Mouse (Mus musculus): ENCODE data around the gene Nfyc. TPM values are rescaled to one million over a fixed set of nuclear protein-coding genes. Genes with fewer than 3 reads are reported as not detected.
A peak's percentile ranks its signal among the peaks of the same experiment; 100 is the strongest.

The Nfyc gene
- total RNA-seq, 2 experiments from 2014 or later = 46.6 to 50.0 TPM

DNA sequence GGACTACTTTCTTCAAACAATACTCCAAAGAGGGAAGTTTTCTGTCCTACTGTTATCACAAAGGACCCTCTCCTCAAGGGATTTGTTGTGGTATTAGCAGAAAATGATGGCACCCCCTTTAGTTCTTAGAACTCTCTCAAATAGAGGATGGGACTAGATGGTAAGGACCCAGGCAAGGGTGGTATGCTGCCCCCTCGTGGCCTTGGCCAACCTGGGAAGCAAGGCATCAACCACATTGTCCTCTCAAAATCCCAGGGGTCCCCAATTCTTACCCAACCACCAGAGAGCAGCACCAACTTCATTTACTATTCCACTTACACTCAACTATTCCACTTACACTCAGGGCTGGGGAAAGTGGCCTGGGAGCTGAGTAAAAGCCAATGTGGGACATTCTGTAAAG lies 76.1 kb downstream of the Nfyc start:
- DNase-seq = peak; percentile 70 to 83

DNA sequence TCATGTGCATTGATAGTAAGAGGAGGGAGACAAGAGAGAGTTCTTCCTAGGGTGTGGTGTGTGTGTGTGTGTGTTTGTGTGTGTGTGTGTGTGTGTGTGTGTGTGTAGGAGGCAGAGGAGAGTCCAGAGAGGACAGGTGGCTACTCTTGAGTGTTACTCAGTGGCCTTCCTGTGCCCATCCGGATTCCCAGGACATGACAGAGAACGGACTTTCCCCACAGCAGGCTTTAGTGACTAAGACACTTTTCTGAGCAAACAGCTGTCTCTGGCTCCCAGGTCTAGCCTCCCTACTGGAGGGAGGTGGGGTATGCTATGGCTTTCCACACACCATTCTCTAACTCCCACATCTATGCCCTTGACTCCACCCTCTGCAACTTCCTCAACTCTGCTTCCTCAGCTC lies 81.8 kb downstream of the Nfyc start:
- no peak for DNase-seq

DNA sequence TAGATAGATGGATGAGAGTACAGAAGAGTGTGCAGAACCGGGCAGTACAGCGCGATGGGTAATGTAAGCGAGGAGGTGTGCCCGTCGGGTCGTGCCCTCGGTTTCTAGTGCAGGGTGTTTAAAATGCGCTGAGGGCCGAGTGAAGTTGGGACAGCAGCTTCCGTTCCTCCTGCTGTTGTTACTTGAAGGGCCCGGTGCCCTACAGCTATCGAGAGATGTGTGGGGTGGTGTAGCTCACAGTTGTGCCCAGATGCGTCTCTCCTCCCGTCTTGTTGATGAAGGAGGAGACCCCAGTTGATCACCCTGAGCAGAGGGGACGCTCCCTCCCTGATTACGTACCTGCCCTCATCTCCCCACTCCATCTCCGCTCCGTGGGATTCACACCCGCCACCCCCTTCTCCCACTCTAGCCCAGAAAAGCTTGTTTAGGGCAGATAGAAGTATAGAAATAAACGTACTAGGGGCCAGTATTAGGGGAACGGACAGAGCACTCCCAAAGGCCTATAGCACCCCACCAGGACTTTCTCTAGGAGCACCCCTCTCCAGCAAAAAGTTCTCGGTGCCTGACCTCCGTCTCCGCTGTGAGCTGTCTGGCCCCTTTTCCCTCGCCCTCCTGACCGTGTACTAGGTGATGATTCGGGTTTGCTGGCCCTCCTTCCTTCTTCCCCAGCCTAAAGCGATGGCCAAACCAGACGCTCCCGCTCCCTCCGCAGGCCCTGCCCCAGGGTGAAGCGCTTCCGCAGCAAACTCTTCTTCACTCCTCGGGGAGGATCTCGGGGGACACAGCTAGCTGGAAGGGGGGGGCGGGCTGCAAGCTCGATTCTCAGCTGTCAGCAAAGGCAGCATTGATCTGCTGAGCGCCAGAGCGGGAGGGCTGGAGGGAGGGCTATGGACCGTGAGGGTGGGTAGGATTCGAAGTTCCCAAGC lies 83.2 kb downstream of the Nfyc start, which contains the start of gene Kcnq4:
Gene Kcnq4 (minus strand): TSS at position 672 of the 926 bp plus-strand sequence.
- no peak for DNase-seq

DNA sequence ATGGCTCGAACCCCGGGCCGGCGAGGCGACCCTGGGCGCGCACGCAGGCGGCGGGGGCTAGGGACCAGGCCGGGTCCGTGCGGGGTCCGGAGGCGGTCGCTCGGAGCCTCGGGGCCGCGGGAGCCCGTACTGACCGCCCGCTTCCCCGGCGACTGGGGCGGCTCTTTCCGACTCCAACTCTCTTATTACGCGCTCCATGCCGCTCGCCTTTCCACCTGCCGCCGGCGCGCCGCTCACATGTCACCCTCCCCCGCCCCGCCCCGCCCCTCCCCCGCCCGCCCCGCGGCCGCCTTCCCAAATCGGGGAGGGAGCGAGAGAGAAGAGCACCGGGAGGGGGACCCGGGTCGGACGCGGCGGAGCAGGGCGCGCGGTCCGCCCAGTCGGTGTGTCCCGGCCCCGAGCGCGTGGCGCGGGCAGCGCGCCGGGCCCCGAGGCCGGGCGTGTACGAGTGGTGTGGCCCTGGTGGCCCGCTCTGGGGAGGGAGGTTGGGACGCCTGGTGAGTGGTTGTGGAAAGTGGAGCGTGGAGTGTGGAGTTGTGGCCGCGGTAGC lies 84.1 kb downstream of the Nfyc start:
- DNase-seq = peak; percentile 53 to 54

DNA sequence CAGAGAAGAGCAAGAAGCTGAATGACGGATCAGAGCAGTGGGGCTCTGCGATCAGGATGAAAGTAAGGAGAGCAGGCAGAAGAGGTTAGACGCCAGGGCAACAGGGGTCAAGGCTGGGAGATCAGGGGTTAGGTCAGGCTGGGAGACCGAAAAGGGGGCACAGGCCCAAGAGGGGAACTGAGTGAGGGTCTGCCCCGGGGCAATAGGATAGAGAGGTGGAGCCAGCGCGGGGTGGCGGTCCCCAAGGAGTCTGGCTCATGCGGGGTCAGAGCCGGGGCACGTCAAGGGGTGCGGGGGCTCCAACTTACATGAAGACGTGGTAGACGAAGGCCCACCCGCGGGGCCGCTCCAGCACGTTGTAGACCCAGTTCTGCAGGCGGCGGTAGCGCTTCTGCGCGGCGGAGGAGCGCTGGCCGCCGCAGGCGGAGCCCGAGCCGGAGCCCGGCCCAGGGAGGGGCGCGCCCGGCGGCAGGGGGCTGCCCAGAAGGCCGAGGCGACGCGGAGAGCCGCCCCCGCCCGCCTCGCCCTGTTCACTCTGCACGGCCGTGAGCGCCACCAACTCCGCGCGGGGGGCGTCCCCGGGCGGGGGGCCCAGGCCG lies 84.7 kb downstream of the Nfyc start:
- DNase-seq = peak; percentile 34 to 40

DNA sequence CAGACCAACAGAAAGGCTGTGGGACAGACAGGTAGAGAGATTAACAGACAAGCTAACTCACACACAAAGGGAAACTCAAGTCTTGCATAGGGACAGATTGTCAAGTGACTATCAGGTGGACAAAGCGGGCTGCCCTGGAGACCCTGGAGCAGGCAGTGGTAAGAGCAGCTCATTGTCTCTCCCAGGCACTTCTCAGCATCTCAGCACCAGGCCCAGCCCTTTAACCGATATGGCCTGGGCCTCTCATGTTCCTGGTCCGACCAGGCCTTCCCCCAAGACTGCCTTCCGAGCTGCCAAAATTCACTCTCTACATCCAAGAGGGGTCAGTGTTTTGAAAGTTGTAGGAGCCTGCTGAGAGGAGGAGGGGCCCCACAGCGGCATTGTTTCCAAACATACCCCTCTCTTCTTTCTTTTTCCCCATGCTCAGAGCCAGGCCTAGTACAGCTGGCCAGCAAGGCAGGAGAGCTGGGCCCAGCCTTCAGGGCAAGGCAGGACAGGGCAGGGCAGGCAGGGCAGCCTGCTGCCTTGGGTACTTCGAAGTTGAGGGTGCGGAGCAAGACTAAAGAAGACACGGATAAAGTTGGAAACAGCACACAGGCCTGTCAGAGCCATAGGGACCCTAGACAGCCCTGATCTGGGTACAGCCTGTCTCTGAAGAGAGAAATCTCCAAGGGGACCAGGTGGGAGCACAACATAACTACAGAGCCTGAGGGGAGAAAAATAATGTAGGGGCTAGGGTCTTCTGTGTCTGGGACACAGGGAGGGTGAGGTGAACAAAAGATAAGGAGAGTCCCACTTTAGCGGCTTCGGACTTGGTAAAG lies 85.4 kb downstream of the Nfyc start:
- no peak for DNase-seq

DNA sequence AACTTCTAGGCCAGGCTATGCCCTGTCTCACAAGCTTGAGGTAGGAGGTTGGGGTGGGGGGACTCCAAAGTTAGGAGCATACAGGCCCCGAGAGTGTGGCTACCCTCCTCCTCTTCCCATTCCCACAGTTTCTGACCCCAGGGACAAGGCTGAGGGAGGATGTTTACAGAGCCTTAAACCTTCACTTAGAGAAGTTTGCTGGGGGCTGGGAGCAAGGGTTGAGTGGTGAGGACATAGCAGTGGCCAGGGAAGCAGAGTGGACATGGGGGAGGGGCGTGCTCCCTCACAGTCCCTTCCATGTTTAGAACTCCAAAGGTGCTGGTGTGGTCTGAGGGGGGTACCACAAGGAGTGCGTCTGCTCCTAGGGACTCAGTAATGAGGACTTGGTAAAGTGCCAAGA lies 87.7 kb downstream of the Nfyc start:
- no peak for DNase-seq

DNA sequence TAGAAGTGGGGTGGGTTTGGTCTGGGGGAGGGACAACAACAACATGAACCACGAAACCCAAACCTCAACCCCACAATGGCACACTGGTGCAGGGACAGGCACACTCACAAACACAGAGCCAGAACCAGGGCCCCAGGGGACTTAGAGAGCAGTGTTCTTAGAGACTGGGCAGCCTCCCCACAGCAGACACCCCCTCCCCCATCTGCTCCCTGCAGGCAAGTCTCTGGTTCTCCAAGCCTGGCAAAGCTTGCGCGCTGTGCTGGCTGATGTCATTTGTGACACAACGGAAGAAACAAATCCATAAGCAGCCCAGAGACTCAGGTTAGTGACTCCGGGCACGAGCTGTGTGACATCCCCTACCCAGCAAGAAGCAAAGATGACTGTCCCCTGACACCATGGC lies 90.1 kb downstream of the Nfyc start:
- DNase-seq = peak; percentile 21 to 67

DNA sequence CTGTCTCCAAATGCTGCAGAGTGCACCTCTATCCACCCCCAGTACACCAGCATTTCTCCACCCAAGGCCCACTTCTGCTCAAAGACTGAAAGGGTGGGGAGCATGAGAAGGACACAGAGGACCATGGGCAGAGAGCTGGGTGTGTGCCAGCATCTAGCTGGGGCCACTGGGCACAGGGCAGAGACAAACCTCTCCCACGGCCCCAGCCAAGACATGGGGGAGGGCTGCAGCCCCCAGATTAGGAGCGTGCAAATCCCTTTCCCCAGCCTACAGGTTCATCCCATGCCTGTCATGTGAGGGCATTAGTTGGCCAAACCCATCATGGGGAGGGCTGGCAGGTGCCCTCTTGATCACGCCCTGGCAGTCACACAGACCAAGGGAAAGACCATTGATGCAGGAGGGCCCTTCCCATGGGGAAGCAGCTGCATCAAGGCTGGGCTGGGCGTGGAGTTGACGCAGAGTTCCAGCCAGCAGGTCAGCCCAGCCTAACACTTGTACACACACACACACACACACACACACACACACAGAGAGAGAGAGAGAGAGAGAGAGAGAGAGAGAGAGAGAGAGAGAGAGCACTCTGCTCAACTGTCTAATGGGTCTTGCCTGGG lies 97.3 kb downstream of the Nfyc start:
- DNase-seq = no peak

DNA sequence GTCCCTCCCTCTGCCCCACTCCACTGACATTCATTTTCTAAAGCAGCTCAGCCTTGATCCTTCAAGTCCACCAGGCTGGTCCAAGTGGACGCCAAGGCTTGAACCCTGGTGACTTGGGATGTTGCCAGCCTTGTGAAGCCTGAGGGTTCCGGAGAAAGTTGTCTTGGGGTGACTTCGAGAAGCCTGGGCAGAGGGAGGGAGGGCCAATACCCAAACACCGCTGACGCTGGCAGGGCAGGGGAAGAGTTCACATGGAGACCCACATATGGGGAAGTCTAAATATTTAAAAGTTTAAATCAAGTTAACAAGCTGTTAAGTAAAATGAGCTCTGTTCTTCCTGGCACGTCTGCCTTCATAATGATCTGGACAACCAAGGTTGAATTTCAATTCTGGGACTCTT lies 98.6 kb downstream of the Nfyc start:
- DNase-seq = no peak

DNA sequence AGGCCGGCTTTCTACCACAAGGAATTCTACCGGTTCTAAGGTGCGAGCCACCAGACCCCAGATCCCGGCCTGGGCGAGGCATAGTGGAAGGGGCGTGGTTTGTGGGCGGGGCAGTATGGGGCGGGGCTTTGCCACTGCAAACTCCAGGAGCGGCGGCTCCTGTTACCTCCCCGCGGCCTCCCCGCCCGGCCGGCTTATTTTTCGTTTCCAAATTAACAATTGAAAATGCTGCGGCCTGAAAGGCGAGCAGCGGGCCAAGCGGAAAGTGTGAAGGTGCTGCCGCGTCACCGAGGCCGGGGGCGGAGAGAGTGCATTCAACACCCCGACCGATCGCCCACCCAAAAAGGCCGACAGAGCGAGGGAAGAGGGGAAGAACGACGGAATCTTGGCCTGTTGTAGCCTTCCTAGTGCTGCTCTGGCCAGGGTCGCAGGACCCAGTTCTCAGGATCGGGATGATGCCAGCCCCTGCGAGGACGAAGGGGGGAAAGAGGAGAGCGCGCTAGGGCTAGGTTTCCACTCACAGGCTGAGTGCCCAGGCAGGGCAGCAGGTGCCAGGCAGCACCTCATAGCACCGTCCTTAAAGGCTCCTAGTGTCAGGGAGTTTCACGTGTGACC lies 100.2 kb downstream of the Nfyc start:
- DNase-seq = peak; percentile 76 to 81

DNA sequence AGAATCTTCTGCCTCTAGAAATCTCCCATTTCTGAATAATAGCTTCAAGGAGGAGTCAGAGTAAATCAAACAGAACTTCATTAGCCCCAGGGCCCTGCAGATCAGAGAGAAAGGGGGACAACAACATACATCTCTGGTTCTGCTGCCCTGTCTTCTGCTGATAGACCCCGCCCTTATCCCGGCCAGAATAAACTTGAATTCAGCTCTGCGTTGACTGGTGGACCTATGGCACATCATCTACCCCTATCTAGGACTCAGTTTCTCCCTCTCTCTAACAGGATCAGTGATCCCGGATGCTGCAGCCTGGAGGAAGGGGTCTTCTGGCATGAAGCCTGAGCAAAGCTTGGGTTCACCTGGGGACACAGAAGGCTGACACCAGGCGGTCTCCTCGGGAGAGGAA lies 100.8 kb downstream of the Nfyc start:
- no peak for DNase-seq

DNA sequence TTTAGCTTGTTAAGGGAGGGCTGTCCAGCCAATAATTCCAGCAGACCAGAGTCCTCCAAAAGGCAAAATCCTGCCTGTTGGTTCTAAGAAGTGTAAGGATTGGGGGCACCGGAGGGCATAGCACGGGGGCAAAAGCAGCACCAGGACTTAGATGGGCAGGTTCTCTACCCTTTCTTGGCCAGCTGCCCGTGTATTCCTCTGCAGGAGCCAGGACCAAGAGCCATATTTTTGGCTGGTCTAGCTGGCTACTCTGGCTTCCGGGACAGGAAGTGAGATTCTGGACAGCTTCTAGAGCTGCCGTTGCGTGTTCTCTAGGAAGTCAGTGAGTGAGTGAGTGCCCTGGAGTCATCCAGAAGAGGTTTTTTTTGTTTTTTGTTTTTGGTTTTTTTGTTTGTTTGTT lies 101.2 kb downstream of the Nfyc start:
- peak; percentile 16 to 53 for DNase-seq

DNA sequence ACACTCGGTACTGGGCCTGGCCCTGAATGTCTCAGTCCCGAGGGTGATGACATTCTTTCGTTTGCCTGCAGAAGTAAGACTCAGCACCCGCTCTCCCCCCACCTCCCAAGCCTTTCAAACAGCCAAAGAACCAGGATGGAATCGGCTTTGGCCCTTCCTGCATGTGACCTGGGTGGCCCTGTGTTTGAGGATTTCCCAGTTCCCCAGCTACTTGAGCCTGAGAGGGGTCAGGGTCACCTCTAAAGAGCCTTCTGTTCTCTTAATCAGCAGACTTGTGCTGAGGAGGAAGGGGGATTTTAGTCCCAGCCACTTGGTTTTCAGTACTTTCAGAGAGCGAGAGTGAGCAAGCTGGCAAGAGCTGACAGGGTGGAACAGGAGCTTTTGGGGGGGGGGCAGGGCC lies 101.9 kb downstream of the Nfyc start:
- no peak for DNase-seq

DNA sequence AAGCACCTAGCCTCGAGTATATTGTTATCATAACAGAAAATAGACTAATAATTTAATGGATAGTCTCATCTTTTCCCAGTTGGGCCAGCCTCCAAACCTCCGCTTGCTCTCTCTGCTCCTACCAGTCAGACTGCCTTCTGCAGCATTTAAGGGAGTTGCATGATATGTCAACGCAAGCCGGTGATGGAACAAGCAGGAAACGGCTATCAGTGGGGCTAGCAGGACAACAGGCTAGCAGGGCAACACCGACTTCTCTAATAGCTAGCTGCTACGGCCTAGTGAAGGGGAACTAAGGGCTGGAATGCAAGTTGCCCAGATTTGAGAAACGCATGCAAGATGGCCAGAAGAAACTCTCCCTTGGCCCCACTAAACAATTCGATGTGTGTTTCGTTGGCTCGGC lies 103.5 kb downstream of the Nfyc start:
- DNase-seq = no peak

DNA sequence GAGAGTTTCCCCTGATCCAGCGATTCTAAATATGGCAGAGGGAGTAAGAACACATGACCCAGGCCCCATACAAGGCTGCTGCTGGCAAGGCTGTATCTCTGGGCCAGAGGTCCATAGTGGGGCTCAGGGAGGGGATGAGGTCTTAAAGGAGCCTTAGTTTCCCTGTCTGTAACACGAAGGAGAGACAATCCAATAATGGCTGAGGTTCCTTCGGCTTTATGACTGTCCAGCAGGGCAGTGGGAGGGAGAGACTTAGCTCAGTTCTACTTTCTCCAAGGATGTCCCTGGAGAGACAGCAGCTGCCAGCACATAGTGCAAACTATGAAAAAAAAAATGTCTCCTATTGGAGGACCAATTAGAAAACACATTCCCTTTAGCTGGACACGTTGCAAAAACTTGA lies 105.2 kb downstream of the Nfyc start:
- DNase-seq = no peak

DNA sequence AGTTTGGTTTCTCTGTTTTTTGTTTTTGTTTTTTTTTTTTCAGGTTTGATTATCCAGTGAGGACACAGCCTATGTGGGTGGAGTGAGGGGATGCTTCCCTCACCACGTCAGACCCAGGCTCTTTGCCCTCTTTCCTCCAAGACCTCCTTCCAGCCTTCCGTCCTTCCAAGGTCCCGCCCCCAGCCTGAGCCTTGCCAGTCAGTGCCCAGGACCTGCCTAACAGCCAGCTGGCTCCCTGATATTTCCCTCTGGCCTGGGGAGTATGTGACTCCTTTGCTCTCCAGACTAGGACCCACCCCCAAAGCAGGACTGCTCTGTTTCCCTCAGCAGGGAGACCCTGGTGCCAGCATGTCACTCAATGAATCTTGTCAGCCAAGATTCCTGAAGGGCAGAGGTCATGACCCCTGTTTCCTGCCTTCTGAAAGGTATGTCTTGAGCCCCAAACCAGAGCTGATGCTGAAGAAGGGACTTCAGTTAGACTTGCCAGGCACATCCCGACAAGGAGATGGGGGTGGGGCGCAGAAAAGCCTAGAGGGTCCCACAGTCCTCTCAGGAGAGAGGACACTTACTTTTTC lies 105.8 kb downstream of the Nfyc start:
- DNase-seq = no peak

DNA sequence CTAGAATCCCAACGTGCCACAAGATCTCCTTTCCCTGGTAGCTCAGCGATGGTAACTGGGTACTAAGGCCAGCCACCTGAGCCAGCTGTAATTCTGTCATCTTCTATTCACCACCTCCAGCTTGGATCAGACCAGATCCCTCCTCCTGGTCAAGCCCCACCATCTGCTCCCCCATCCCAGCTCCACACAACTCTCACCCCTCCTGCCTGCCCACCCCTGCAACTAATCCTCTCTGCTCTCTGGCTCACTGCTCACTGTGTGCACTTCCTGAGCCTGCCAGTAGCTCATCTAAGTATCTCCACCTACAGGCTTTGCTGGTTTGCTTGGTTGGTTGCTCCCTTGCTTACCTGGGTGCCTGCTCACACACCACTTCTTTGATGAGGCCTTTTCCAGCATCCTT lies 109.8 kb downstream of the Nfyc start:
- DNase-seq = no peak

DNA sequence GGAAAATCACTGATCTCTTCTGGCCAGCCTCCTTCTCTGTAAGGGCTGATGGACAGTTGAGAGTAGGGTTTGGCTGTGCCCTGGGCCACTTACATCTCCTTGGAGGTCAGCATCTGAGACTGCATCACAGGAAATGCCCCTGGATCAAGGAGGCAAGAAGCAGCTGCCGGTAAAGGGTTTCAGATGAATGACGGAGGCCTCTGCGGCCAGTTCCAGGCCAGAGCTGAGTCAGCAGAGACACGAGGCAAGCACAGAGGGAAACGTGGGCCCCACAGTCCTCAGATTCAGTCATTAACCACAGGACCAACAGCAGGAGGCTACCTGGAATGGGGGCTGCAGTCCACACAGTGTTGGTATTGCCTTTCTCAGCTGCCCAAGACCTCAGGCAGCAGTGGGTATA lies 112.2 kb downstream of the Nfyc start:
- no peak for DNase-seq

DNA sequence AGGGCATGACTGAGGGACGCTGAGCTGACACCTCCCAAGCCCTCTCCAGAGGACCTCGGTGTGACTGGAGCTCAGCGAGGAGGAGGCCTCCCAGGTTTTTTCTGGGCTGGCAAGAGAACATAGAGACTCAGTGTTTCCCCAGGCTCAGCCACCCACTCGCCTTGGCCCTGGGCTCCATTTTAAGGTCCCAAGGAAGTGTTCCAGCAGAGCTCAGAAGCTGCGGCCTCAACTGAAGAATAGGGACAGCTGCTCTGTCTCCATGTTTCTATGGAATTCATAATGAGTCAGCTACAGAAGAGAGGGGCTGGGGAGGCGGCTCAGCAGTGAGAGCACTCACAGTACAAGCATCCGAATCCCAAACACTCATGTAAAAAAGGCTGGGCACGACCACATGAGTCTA lies 113.8 kb downstream of the Nfyc start:
- DNase-seq = no peak

DNA sequence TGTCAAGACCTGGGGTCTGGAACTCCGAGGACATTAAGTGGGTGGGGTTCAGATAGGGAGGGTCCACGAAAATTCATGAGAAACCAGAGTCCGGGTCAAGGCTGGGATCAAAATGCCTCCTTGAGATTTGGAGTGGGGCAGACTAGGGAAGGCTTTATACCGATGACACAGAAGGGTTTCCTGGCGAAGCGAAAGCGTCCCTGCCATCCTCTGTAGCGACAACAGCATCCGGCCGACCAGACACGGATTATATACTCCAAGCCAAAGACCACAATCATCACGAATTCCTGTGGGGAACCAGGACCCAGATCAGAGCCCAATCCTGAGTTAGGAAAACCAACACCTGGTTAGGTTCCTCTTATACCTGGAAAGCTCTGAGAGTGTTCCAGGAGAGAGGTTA lies 114.6 kb downstream of the Nfyc start:
- no peak for DNase-seq

Data from adrenal gland, postnatal 36 days (tissue).